In genomic region chr6:114474059-114474458, GRCm38 (mm10) we compare ENCODE assay signal across 34 mouse cellular contexts.
"Had no signal": no experiment of that assay in that cellular context is flagged by ENCODE, and none has a peak within 500 bp of the region (broad histone marks: within the 10 kb centered on the region; RNA-seq: fewer than 3 reads in every experiment).

No protein-coding gene starts in this region.

- DNase-seq: heart, postnatal 10 days; heart, postnatal 14 days; heart, postnatal 36 days; heart, postnatal 4 days; kidney, adult 11 months; kidney, adult 18-20 months; kidney, adult 2 months; kidney, adult 8-10 months; kidney, adult 9 months; kidney, postnatal 10 days; kidney, postnatal 14 days; kidney, postnatal 25 days; kidney, postnatal 36 days; kidney, postnatal 4 days; layer of hippocampus, adult 9-11 months; layer of hippocampus, postnatal 36 days had no signal

- H3K27ac ChIP-seq: heart, embryonic 10.5 days; heart, embryonic 13.5 days; heart, embryonic 15.5 days; hindbrain, embryonic 13.5 days; hindbrain, embryonic 14.5 days; hindbrain, embryonic 15.5 days; hindbrain, postnatal 0 days; intestine, embryonic 15.5 days; kidney, embryonic 15.5 days; kidney, postnatal 0 days; layer of hippocampus, adult 2 months had no signal

- H3K4me3 ChIP-seq: heart, embryonic 10.5 days; heart, embryonic 12.5 days; heart, embryonic 13.5 days; heart, embryonic 15.5 days; hindbrain, embryonic 10.5 days; hindbrain, embryonic 12.5 days; hindbrain, embryonic 13.5 days; hindbrain, embryonic 15.5 days; intestine, embryonic 15.5 days; kidney, embryonic 15.5 days; layer of hippocampus, adult 2 months had no signal

- ATAC-seq: hindbrain, embryonic 16.5 days; hindbrain, postnatal 0 days; inflammation-experienced regulatory T-cells, adult 6 months; intestine, embryonic 15.5 days; intestine, embryonic 16.5 days; intestine, postnatal 0 days had no signal
